ENCODE assay signal across 8 mouse cellular contexts in the genomic region with DNA sequence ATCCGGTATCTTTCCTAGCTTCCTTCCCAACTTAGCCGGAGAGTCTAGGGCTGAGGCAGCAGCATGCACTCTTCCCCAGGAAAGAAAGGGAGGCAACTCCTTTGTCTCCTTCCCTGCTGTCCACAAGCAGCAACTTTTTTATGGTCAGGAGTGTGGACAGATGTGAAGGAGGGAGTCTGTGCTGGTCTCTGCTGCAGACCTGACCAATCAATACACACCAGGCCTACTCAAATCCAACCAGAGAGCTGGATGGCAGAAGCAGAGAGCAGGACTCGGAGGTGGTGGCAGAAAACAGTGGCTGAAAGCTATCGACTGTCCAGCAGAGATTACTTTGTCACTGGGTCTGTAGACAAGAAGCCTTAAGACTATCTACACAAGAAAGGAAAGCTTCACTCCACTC. TPM values are rescaled to one million over a fixed set of nuclear protein-coding genes. Genes with fewer than 3 reads are reported as not detected.
DNase-seq lines count a peak whose midpoint lies in the region; ATAC-seq and TF ChIP-seq lines count a peak whose summit lies in the region.

Phldb2 (minus strand) TSS at position 205 of the 400 bp plus-strand sequence.

- TF ChIP-seq CTCF in lung, embryonic 14.5 days (IDR thresholded peaks at IDR 0.05; ENCODE audit: low read depth), result no peak
- TF ChIP-seq CTCF in liver, embryonic 14.5 days (IDR thresholded peaks at IDR 0.05; ENCODE audit: low read depth), result no peak

- no peak within 1 kb of the TSS for H3K9ac ChIP-seq in lung, embryonic 14.5 days
- H3K9ac ChIP-seq in embryonic facial prominence, embryonic 12.5 days, result no peak within 1 kb of the TSS
- no peak within 1 kb of the TSS for H3K9ac ChIP-seq in intestine, embryonic 14.5 days (ENCODE audit: low read length)
- no peak within 1 kb of the TSS for H3K9ac ChIP-seq in liver, embryonic 14.5 days (replicated peaks)

- no peaks in the 10 kb centered on the region for H3K27me3 ChIP-seq in lung, embryonic 14.5 days (ENCODE audit: insufficient read depth, low read length)
- H3K27me3 ChIP-seq in embryonic facial prominence, embryonic 12.5 days, result no peaks in the 10 kb centered on the region
- no peaks in the 10 kb centered on the region for H3K27me3 ChIP-seq in intestine, embryonic 14.5 days (replicated peaks; ENCODE audit: control insufficient read depth, insufficient read depth, low read length)
- no peaks in the 10 kb centered on the region for H3K27me3 ChIP-seq in liver, embryonic 14.5 days (ENCODE audit: control insufficient read depth, insufficient read depth, low read length)

- peak within 1 kb of the TSS; percentile 15 for H3K27ac ChIP-seq in lung, embryonic 14.5 days (ENCODE audit: low read depth)
- H3K27ac ChIP-seq in embryonic facial prominence, embryonic 12.5 days, result no peak within 1 kb of the TSS
- H3K27ac ChIP-seq in intestine, embryonic 14.5 days (ENCODE audit: low read depth), result peak within 1 kb of the TSS; percentile 72
- H3K27ac ChIP-seq in liver, embryonic 14.5 days, result no peak within 1 kb of the TSS

- ATAC-seq in lung, embryonic 14.5 days (ENCODE audit: insufficient read depth), result no peak
- ATAC-seq in embryonic facial prominence, embryonic 12.5 days (ENCODE audit: insufficient number of reproducible peaks, insufficient read depth, low FRiP score, low TSS enrichment), result no peak
- ATAC-seq in intestine, embryonic 14.5 days (replicated peaks; ENCODE audit: low FRiP score, low TSS enrichment, low read depth), result peak; percentile 59; the same call in 1 of the 2 replicates
- no peak; the same call in 1 of the 2 replicates for ATAC-seq in liver, embryonic 14.5 days (ENCODE audit: insufficient read depth)

- H3K4me1 ChIP-seq in lung, embryonic 14.5 days (ENCODE audit: insufficient read depth), result no peaks in the 10 kb centered on the region
- no peaks in the 10 kb centered on the region for H3K4me1 ChIP-seq in embryonic facial prominence, embryonic 12.5 days
- H3K4me1 ChIP-seq in intestine, embryonic 14.5 days (replicated peaks; ENCODE audit: control insufficient read depth, insufficient read depth, low read length), result no peaks in the 10 kb centered on the region
- H3K4me1 ChIP-seq in liver, embryonic 14.5 days (replicated peaks; ENCODE audit: control insufficient read depth in 2 of 2, insufficient read depth in 2 of 2, low read length in 1 of 2), result peaks cover 0 to 2% of the 10 kb centered on the region in 2 experiments; a peak in 1 of 4 replicates

- H3K4me3 ChIP-seq in lung, embryonic 14.5 days (ENCODE audit: low read depth, low read length), result no peak within 1 kb of the TSS
- no peak within 1 kb of the TSS for H3K4me3 ChIP-seq in embryonic facial prominence, embryonic 12.5 days
- H3K4me3 ChIP-seq in intestine, embryonic 14.5 days (ENCODE audit: low read depth, low read length), result peak within 1 kb of the TSS; percentile 3
- peak within 1 kb of the TSS; percentile 23 to 54 for H3K4me3 ChIP-seq in liver, embryonic 14.5 days (ENCODE audit: insufficient read depth in 1 of 2, low read depth in 2 of 2, low read length in 2 of 2)

- no peaks in the 10 kb centered on the region for H3K36me3 ChIP-seq in lung, embryonic 14.5 days (ENCODE audit: insufficient read depth)
- no peaks in the 10 kb centered on the region for H3K36me3 ChIP-seq in embryonic facial prominence, embryonic 12.5 days
- no peaks in the 10 kb centered on the region for H3K36me3 ChIP-seq in intestine, embryonic 14.5 days (ENCODE audit: control insufficient read depth, insufficient read depth, low read length)
- H3K36me3 ChIP-seq in liver, embryonic 14.5 days (replicated peaks; ENCODE audit: control insufficient read depth, insufficient read depth, low read depth), result no peaks in the 10 kb centered on the region

- no peaks in the 10 kb centered on the region for H3K9me3 ChIP-seq in lung, embryonic 14.5 days (ENCODE audit: low read depth, low read length)
- no peaks in the 10 kb centered on the region for H3K9me3 ChIP-seq in embryonic facial prominence, embryonic 12.5 days
- H3K9me3 ChIP-seq in intestine, embryonic 14.5 days (ENCODE audit: control insufficient read depth, low read length), result no peaks in the 10 kb centered on the region
- no peaks in the 10 kb centered on the region for H3K9me3 ChIP-seq in liver, embryonic 14.5 days (ENCODE audit: control insufficient read depth, low read length)

- no peak within 1 kb of the TSS for H3K4me2 ChIP-seq in lung, embryonic 14.5 days
- no peak within 1 kb of the TSS for H3K4me2 ChIP-seq in embryonic facial prominence, embryonic 12.5 days (replicated peaks)
- H3K4me2 ChIP-seq in intestine, embryonic 14.5 days (ENCODE audit: low read length), result peak within 1 kb of the TSS; percentile 28
- H3K4me2 ChIP-seq in liver, embryonic 14.5 days (ENCODE audit: low read depth), result peak within 1 kb of the TSS; percentile 19

- no peak for DNase-seq in lung, embryonic 14.5 days
- no peak for DNase-seq in lung, postnatal 4 days
- DNase-seq in intestine, embryonic 14.5 days (ENCODE audit: low spot score), result no peak
- no peak for DNase-seq in liver, embryonic 14.5 days (ENCODE audit: low read depth in 3 of 3, low spot score in 3 of 3)
- DNase-seq in cerebellum, adult 18-20 months, result no peak
- no peak for DNase-seq in embryo, embryonic 10 days (ENCODE audit: low spot score)
- no peak for DNase-seq in urinary bladder, postnatal 4 days (ENCODE audit: low spot score in 2 of 2)

- TF ChIP-seq EP300 in liver, embryonic 14.5 days (IDR thresholded peaks at IDR 0.05; ENCODE audit: low read depth), result no peak

- 69% methylated on average over 4 of the region's 4 CpGs for WGBS in lung, embryonic 14.5 days
- WGBS in embryonic facial prominence, embryonic 12.5 days, result 90% methylated on average over 4 of the region's 4 CpGs
- 67% methylated on average over 4 of the region's 4 CpGs for WGBS in intestine, embryonic 14.5 days
- 50% methylated on average over 4 of the region's 4 CpGs for WGBS in liver, embryonic 14.5 days (ENCODE audit: insufficient replicate concordance)

RNA-seq across cellular contexts. Expression of gene Phldb2, which starts in this region (rescaled TPM):
- 47.3 and 48.0 TPM in 2 replicates for polyA plus RNA-seq in lung, embryonic 14.5 days (2014; fragmentation: Nextera tagmentation; extraction: Ambion mirVana)
- 72.5 and 77.8 TPM in 2 replicates for polyA plus RNA-seq in embryonic facial prominence, embryonic 12.5 days (2016; fragmentation: Nextera tagmentation; extraction: Ambion mirVana)
- polyA plus RNA-seq in intestine, embryonic 14.5 days (2014; fragmentation: Nextera tagmentation; extraction: Ambion mirVana), result 35.2 and 43.7 TPM in 2 replicates
- polyA plus RNA-seq in liver, embryonic 14.5 days (2012; rRNA removed), result 9.7 and 9.8 TPM in 2 replicates
- 12.7 and 13.6 TPM in 2 replicates for polyA plus RNA-seq in liver, embryonic 14.5 days (2014; fragmentation: Nextera tagmentation; extraction: Ambion mirVana)

Comparison
In these comparisons a context has a peak if more than half of its experiments do, and no peak if none do; other contexts are left out.
1. H3K27ac ChIP-seq: peak in lung, embryonic 14.5 days (single experiment) and intestine, embryonic 14.5 days (single experiment); none in embryonic facial prominence, embryonic 12.5 days (single experiment) and liver, embryonic 14.5 days (single experiment).
2. H3K4me2 ChIP-seq: peak in intestine, embryonic 14.5 days (single experiment) and liver, embryonic 14.5 days (single experiment); none in lung, embryonic 14.5 days (single experiment) and embryonic facial prominence, embryonic 12.5 days (single experiment).
3. H3K4me3 ChIP-seq: peak in intestine, embryonic 14.5 days (single experiment) and liver, embryonic 14.5 days (2 of 2); none in lung, embryonic 14.5 days (single experiment) and embryonic facial prominence, embryonic 12.5 days (single experiment).